Comparison of ENCODE assay signal across 8 mouse cellular contexts in genomic region chr12:71778137-71778536, GRCm38 (mm10). TPM values are rescaled to one million over a fixed set of nuclear protein-coding genes. Genes with fewer than 3 reads are reported as not detected.
A peak's percentile ranks its signal among the peaks of the same experiment; 100 is the strongest.
DNase-seq lines count a peak whose midpoint lies in the region; ATAC-seq lines count a peak whose summit lies in the region.

No protein-coding gene starts in this region.

- no peak overlapping the region for H3K9ac ChIP-seq in liver, embryonic 12.5 days
- H3K9ac ChIP-seq in intestine, embryonic 16.5 days (ENCODE audit: low read depth, low read length): no peak overlapping the region
- H3K9ac ChIP-seq in lung, embryonic 16.5 days (ENCODE audit: low read length): no peak overlapping the region

- H3K9me3 ChIP-seq in liver, embryonic 12.5 days (replicated peaks): no peaks in the 10 kb centered on the region
- no peaks in the 10 kb centered on the region for H3K9me3 ChIP-seq in intestine, embryonic 16.5 days (ENCODE audit: control insufficient read depth, low read length)
- H3K9me3 ChIP-seq in lung, embryonic 16.5 days (ENCODE audit: control insufficient read depth, low read length): no peaks in the 10 kb centered on the region

- WGBS in liver, embryonic 12.5 days (ENCODE audit: insufficient replicate concordance): 39% methylated on average over 14 of the region's 14 CpGs
- 17% methylated on average over 14 of the region's 14 CpGs for WGBS in intestine, embryonic 16.5 days
- WGBS in lung, embryonic 16.5 days: 7% methylated on average over 14 of the region's 14 CpGs

- H3K4me1 ChIP-seq in liver, embryonic 12.5 days: peaks cover 7% of the 10 kb centered on the region; the same call in 1 of the 2 replicates
- peaks cover 5% of the 10 kb centered on the region; the same call in 1 of the 2 replicates for H3K4me1 ChIP-seq in intestine, embryonic 16.5 days (ENCODE audit: control insufficient read depth, insufficient read depth, low read length)
- H3K4me1 ChIP-seq in lung, embryonic 16.5 days (replicated peaks; ENCODE audit: control insufficient read depth, insufficient read depth, low read length): peaks cover 4% of the 10 kb centered on the region

- H3K4me3 ChIP-seq in liver, embryonic 12.5 days: no peak overlapping the region
- peak overlapping the region; percentile 1; the same call in 1 of the 2 replicates for H3K4me3 ChIP-seq in intestine, embryonic 16.5 days (ENCODE audit: low read length)
- peak overlapping the region; percentile 19; the same call in 1 of the 2 replicates for H3K4me3 ChIP-seq in lung, embryonic 16.5 days (ENCODE audit: low read length)

- peak overlapping the region; percentile 27 for H3K4me2 ChIP-seq in liver, embryonic 12.5 days
- H3K4me2 ChIP-seq in intestine, embryonic 16.5 days (ENCODE audit: low read depth, low read length): peak overlapping the region; percentile 45
- H3K4me2 ChIP-seq in lung, embryonic 16.5 days (ENCODE audit: low read depth, low read length): peak overlapping the region; percentile 27

- H3K36me3 ChIP-seq in liver, embryonic 12.5 days: no peaks in the 10 kb centered on the region
- H3K36me3 ChIP-seq in intestine, embryonic 16.5 days (ENCODE audit: control insufficient read depth, insufficient read depth, low read length): no peaks in the 10 kb centered on the region
- H3K36me3 ChIP-seq in lung, embryonic 16.5 days (ENCODE audit: control insufficient read depth, insufficient read depth, low read length): no peaks in the 10 kb centered on the region

- no peak for ATAC-seq in liver, embryonic 12.5 days
- 0 out of 2 replicates have a peak, but pooled peaks have one; percentile 23 for ATAC-seq in intestine, embryonic 16.5 days
- peak; percentile 53; the same call in 1 of the 2 replicates for ATAC-seq in lung, embryonic 16.5 days (ENCODE audit: low read depth)

- DNase-seq in liver: no peak
- peak; percentile 13 to 30 for DNase-seq in frontal cortex, postnatal 14 days (ENCODE audit: low spot score in 2 of 2)
- DNase-seq in right cerebral cortex, postnatal 14 days: peak; percentile 40
- DNase-seq in gastrocnemius, postnatal 10 days: no peak
- DNase-seq in spleen, postnatal 10 days (ENCODE audit: low spot score in 2 of 2): no peak

- H3K27me3 ChIP-seq in liver, embryonic 12.5 days (replicated peaks): peaks cover 14% of the 10 kb centered on the region; the same call in 1 of the 2 replicates
- no peaks in the 10 kb centered on the region for H3K27me3 ChIP-seq in intestine, embryonic 16.5 days (replicated peaks; ENCODE audit: control insufficient read depth, insufficient read depth, low read length)
- H3K27me3 ChIP-seq in lung, embryonic 16.5 days (ENCODE audit: control insufficient read depth, insufficient read depth, low read depth, low read length): no peaks in the 10 kb centered on the region

- H3K27ac ChIP-seq in liver, embryonic 12.5 days: no peak overlapping the region
- H3K27ac ChIP-seq in intestine, embryonic 16.5 days (ENCODE audit: low read length): no peak overlapping the region
- H3K27ac ChIP-seq in lung, embryonic 16.5 days (ENCODE audit: low read length): no peak overlapping the region

RNA-seq across cellular contexts. Expression of gene Daam1, which starts 52.7 kb away (rescaled TPM):
- 10.7 and 11.2 TPM in 2 replicates for polyA plus RNA-seq in liver, embryonic 12.5 days (2016; fragmentation: Nextera tagmentation; extraction: Ambion mirVana)
- polyA plus RNA-seq in intestine, embryonic 16.5 days (2015; fragmentation: Nextera tagmentation; extraction: Ambion mirVana): 7.6 and 7.7 TPM in 2 replicates
- polyA plus RNA-seq in lung, embryonic 16.5 days (2015; fragmentation: Nextera tagmentation; extraction: Ambion mirVana): 16.0 TPM in 2 replicates
- total RNA-seq in gastrocnemius, postnatal 10 days (2021): 10 to 100 TPM; 18.2 to 23.6 TPM

Comparison
In these comparisons a context has a peak if more than half of its experiments do, and no peak if none do; other contexts are left out.
1. DNase-seq: peak in frontal cortex, postnatal 14 days (2 of 2) and right cerebral cortex, postnatal 14 days (single experiment); none in liver (single experiment), gastrocnemius, postnatal 10 days (single experiment) and spleen, postnatal 10 days (0 of 2).
2. Peak in every context shown above with its lines, with median percentiles within 50 percentile points of each other: H3K4me2 ChIP-seq.